Mouse (Mus musculus): ENCODE data around the gene Add3. TPM values are rescaled to one million over a fixed set of nuclear protein-coding genes. Genes with fewer than 3 reads are reported as not detected.

The Add3 gene
- total and polyA plus RNA-seq, 3 experiments = 14.0 to 52.9 TPM; not detected in 1

DNA sequence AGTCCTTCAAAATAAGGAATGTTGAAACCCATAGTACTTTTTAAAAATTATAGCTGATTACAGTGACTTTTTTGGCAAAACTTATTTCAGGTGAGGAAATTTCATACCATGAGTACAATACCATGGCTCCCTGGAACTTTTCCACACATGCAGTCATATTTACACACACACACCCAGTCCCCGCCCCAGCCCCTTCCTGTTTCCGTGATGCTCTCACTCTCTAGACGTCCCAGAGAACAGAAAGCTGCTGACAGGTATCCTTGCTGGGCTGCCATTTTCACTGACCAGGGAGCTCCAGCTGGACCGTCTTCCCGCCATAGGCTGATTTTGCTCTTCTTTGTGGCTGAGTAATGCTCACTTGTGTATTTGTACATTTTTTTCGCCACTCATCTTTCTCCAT, 101.6 kb downstream of the Add3 start:
- Histone ChIP-seq H3K27ac (ENCODE audit: control insufficient read depth, low read depth, low read length) (no peak overlapping the region), H3K4me1 (ENCODE audit: control insufficient read depth in 1 of 2, insufficient read depth in 2 of 2, low read length in 2 of 2) (no peaks in the 10 kb centered on the region), H3K27me3 (ENCODE audit: control insufficient read depth in 1 of 2, insufficient read depth in 2 of 2, low read length in 2 of 2) (no peaks in the 10 kb centered on the region), H3K79me2 (ENCODE audit: control insufficient read depth, insufficient read depth, low read length, poor library complexity) (no peaks in the 10 kb centered on the region), H3K4me3 (ENCODE audit: control insufficient read depth in 1 of 2, insufficient read depth in 1 of 2, low read depth in 2 of 2, low read length in 2 of 2) (no peak overlapping the region), H3K9me3 (replicated peaks; ENCODE audit: insufficient read depth, low read length) (no peaks in the 10 kb centered on the region), H3K9ac (ENCODE audit: control insufficient read depth, low read depth, low read length, poor library complexity, severe bottlenecking) (no peak overlapping the region), H3K36me3 (ENCODE audit: control insufficient read depth in 1 of 2, insufficient read depth in 2 of 2, low read length in 2 of 2) (peaks cover 0 to 23% of the 10 kb centered on the region in 2 experiments; a peak in 2 of 4 replicates)
- DNase-seq (ENCODE audit: low read depth, low spot score) = no peak
- TF ChIP-seq TAL1 (IDR thresholded peaks at IDR 0.05; ENCODE audit: low read length) (no peak), POLR2AphosphoS2 (IDR thresholded peaks at IDR 0.05; ENCODE audit: low read length) (no peak), RAD21 (IDR thresholded peaks at IDR 0.05; ENCODE audit: low read depth, low read length) (no peak), TCF12 (IDR thresholded peaks at IDR 0.05; ENCODE audit: low read depth, low read length) (no peak), ETS1 (IDR thresholded peaks at IDR 0.05; ENCODE audit: low read depth, low read length) (no peak), SIN3A (IDR thresholded peaks at IDR 0.05; ENCODE audit: low read length) (no peak), BHLHE40 (IDR thresholded peaks at IDR 0.05; ENCODE audit: borderline replicate concordance, low read depth, low read length) (no peak), SMC3 (IDR thresholded peaks at IDR 0.05; ENCODE audit: low read depth, low read length) (no peak), POLR2A (IDR thresholded peaks at IDR 0.05; ENCODE audit: control insufficient read depth in 1 of 2, insufficient read depth in 1 of 2, low read depth in 1 of 2, low read length in 2 of 2, poor library complexity in 1 of 2) (no peak), NELFE (IDR thresholded peaks at IDR 0.05; ENCODE audit: low read depth, low read length) (no peak), RCOR1 (IDR thresholded peaks at IDR 0.05; ENCODE audit: low read depth, low read length) (no peak), TBP (IDR thresholded peaks at IDR 0.05; ENCODE audit: low read depth, low read length) (no peak), GATA1 (IDR thresholded peaks at IDR 0.05; ENCODE audit: low read depth, low read length) (no peak)

DNA sequence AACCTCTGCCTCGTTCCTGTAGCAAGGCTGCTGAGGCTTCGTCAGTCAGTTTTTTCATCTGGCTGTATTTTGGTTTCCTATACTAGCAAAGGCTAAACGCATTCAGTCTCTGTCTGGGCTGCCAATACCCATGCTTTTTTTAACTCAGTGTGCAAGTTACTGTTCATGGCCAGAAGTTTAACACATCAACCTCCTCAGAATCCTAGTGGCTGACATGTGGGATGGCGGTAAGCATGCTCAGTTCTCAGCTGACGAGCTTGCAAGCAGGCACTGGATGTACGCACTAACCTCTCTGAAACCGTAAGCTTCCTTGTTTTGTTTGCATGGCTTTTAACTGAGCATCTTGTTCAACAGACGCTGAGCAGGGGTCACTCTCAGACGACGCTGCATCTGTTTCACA, 103.7 kb downstream of the Add3 start:
- Histone ChIP-seq H3K27ac (ENCODE audit: control insufficient read depth, low read depth, low read length) (no peak overlapping the region), H3K9ac (ENCODE audit: control insufficient read depth, low read depth, low read length, poor library complexity, severe bottlenecking) (no peak overlapping the region), H3K9me3 (replicated peaks; ENCODE audit: insufficient read depth, low read length) (no peaks in the 10 kb centered on the region), H3K79me2 (ENCODE audit: control insufficient read depth, insufficient read depth, low read length, poor library complexity) (no peaks in the 10 kb centered on the region), H3K4me1 (ENCODE audit: control insufficient read depth in 1 of 2, insufficient read depth in 2 of 2, low read length in 2 of 2) (no peaks in the 10 kb centered on the region), H3K27me3 (ENCODE audit: control insufficient read depth in 1 of 2, insufficient read depth in 2 of 2, low read length in 2 of 2) (no peaks in the 10 kb centered on the region), H3K36me3 (ENCODE audit: control insufficient read depth in 1 of 2, insufficient read depth in 2 of 2, low read length in 2 of 2) (peaks cover 0 to 16% of the 10 kb centered on the region in 2 experiments; a peak in 3 of 4 replicates), H3K4me3 (ENCODE audit: control insufficient read depth in 1 of 2, insufficient read depth in 1 of 2, low read depth in 2 of 2, low read length in 2 of 2) (no peak overlapping the region)
- DNase-seq (ENCODE audit: low read depth, low spot score) = no peak
- TF ChIP-seq TCF12 (IDR thresholded peaks at IDR 0.05; ENCODE audit: low read depth, low read length) (no peak), CHD1 (IDR thresholded peaks at IDR 0.05; ENCODE audit: low read depth, low read length) (no peak), TBP (IDR thresholded peaks at IDR 0.05; ENCODE audit: low read depth, low read length) (no peak), MYC (IDR thresholded peaks at IDR 0.05; ENCODE audit: low read depth, low read length) (no peak), MAZ (IDR thresholded peaks at IDR 0.05; ENCODE audit: low read depth, low read length) (no peak), GATA1 (IDR thresholded peaks at IDR 0.05; ENCODE audit: low read depth, low read length) (no peak)

DNA sequence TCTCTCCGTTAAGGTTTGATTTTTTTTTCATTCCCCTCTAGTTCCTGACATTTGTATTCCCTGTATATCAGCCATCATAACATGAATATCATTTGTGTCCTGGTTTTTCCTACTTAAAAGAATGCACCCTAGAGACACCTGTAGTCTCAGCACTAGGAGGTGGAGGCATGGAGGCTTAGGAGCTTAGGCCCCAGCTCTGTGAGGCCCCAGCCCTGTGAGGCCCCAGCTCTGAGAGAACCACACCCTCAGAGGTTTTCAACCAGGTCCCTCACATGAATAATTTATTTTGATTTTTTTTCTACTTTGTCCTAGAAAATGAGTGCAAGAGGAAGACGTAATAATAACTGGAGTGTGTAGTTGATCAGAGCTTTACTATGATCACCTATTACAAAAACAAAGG, 107.3 kb downstream of the Add3 start:
- Histone ChIP-seq H3K9me3 (replicated peaks; ENCODE audit: insufficient read depth, low read length) (no peaks in the 10 kb centered on the region), H3K79me2 (ENCODE audit: control insufficient read depth, insufficient read depth, low read length, poor library complexity) (no peaks in the 10 kb centered on the region), H3K36me3 (ENCODE audit: control insufficient read depth in 1 of 2, insufficient read depth in 2 of 2, low read length in 2 of 2) (peaks cover 0 to 12% of the 10 kb centered on the region in 2 experiments; a peak in 3 of 4 replicates), H3K27ac (ENCODE audit: control insufficient read depth, low read depth, low read length) (no peak overlapping the region), H3K4me3 (ENCODE audit: control insufficient read depth in 1 of 2, insufficient read depth in 1 of 2, low read depth in 2 of 2, low read length in 2 of 2) (no peak overlapping the region), H3K9ac (ENCODE audit: control insufficient read depth, low read depth, low read length, poor library complexity, severe bottlenecking) (no peak overlapping the region), H3K4me1 (ENCODE audit: control insufficient read depth in 1 of 2, insufficient read depth in 2 of 2, low read length in 2 of 2) (no peaks in the 10 kb centered on the region), H3K27me3 (ENCODE audit: control insufficient read depth in 1 of 2, insufficient read depth in 2 of 2, low read length in 2 of 2) (no peaks in the 10 kb centered on the region)
- TF ChIP-seq TAL1 (IDR thresholded peaks at IDR 0.05; ENCODE audit: low read length) (no peak), SIN3A (IDR thresholded peaks at IDR 0.05; ENCODE audit: low read length) (no peak)
- no peak for DNase-seq (ENCODE audit: low read depth, low spot score)
